Mouse (Mus musculus) liver, postnatal 0 days (tissue): Measurements from ENCODE around the gene Scml4. TPM values are rescaled to one million over a fixed set of nuclear protein-coding genes. Genes with fewer than 3 reads are reported as not detected.

Experiments used
- ATAC-seq: fragments of 200-750 bp; cut with Nextera tagmentation; 2 replicates; pipeline ENCODE4 v1.8.0; 2017; ENCODE audit warnings: mild to moderate bottlenecking, moderate library complexity
- DNase-seq: peaks from one replicate; pipeline ENCODE4 v3.0.0-alpha.2; 2016
- H3K27ac ChIP-seq: fragments of 300-500 bp; sonication (generic); 2 replicates; pipeline ENCODE4 v1.5.1; 2014; ENCODE audit warnings: antibody characterized with exemption, moderate library complexity, mild to moderate bottlenecking, low read depth
- H3K27me3 ChIP-seq: fragments of 300-500 bp; sonication (generic); 2 replicates; pipeline ENCODE4 v1.6.1; 2014; ENCODE audit warnings: low read length, control low read depth, mixed read lengths; ENCODE audit not compliant: insufficient read depth
- H3K36me3 ChIP-seq: fragments of 300-500 bp; sonication (generic); replicated peaks from 2 replicates; pipeline ENCODE4 v1.6.1; 2014; ENCODE audit warnings: mild to moderate bottlenecking, control low read depth, low read length, moderate library complexity, mixed read lengths; ENCODE audit not compliant: insufficient read depth
- H3K4me1 ChIP-seq: fragments of 300-500 bp; sonication (generic); 2 replicates; pipeline ENCODE4 v1.6.1; 2014; ENCODE audit warnings: antibody characterized with exemption, mild to moderate bottlenecking, control low read depth; ENCODE audit not compliant: insufficient read depth
- H3K4me2 ChIP-seq: fragments of 300-500 bp; sonication (generic); 2 replicates; pipeline ENCODE4 v1.6.1; 2014; ENCODE audit warnings: low read depth, mild to moderate bottlenecking, low read length, moderate library complexity, mixed read lengths
- H3K4me3 ChIP-seq: fragments of 300-500 bp; sonication (generic); 2 replicates; pipeline ENCODE4 v1.5.1; 2014; ENCODE audit warnings: low read depth, low read length
- H3K9ac ChIP-seq: fragments of 300-500 bp; sonication (generic); replicated peaks from 2 replicates; pipeline ENCODE4 v1.6.1; 2014; ENCODE audit warnings: mild to moderate bottlenecking, moderate library complexity
- H3K9me3 ChIP-seq: fragments of 300-500 bp; sonication (generic); 2 replicates; pipeline ENCODE4 v1.6.1; 2016; ENCODE audit warnings: mild to moderate bottlenecking, control low read depth, low read length, mixed read lengths
- CTCF ChIP-seq: sonication (generic); IDR thresholded peaks from 2 replicates; pipeline ENCODE4 v1.5.1; 2016; ENCODE audit warnings: antibody characterized with exemption, low read depth
- EP300 ChIP-seq: IDR thresholded peaks from 2 replicates; pipeline ENCODE4 v1.6.1; 2016; ENCODE audit warnings: antibody characterized with exemption, low read depth, mild to moderate bottlenecking
- WGBS: fragments of 180-500 bp; shearing (Covaris S2); extraction: QIAGEN DNeasy Blood & Tissue Kit; methylation state at CpG from one replicate; pipeline ENCODE4 v1.1.7; 2014; ENCODE audit not compliant: insufficient replicate concordance; 5-methylcytosine and 5-hydroxymethylcytosine counted together
- polyA plus RNA-seq: library from polyadenylated mRNA; unstranded; fragments of >200 nt; fragmentation: Nextera tagmentation; extraction: Ambion mirVana; gene quantifications from 2 replicates; pipeline ENCODE4 v1.2.1, GENCODE M21; 2015

Gene Scml4
- polyA plus RNA-seq, 1 experiment from 2014 or later, result 0.43 TPM

- 62% methylated on average over 3 of the region's 3 CpGs for WGBS
- Histone ChIP-seq H3K9me3 (no peaks in the 10 kb centered on the region), H3K27me3 (peaks cover under 1% of the 10 kb centered on the region; the same call in 1 of the 2 replicates), H3K4me3 (no peak overlapping the region), H3K4me1 (no peaks in the 10 kb centered on the region), H3K27ac (no peak overlapping the region), H3K9ac (no peak overlapping the region), H3K4me2 (no peak overlapping the region), H3K36me3 (no peaks in the 10 kb centered on the region)
- no peak for TF ChIP-seq CTCF
- TF ChIP-seq EP300, result no peak
- DNase-seq, result no peak
- ATAC-seq, result no peak
Observed at GRCm38 (mm10) chr10:42978346-42978745, 118.2 kb downstream of the Scml4 start.

- H3K9me3 ChIP-seq, result no peaks in the 10 kb centered on the region
- H3K4me2 ChIP-seq, result no peak overlapping the region
- H3K36me3 ChIP-seq, result no peaks in the 10 kb centered on the region
- no peak overlapping the region for H3K4me3 ChIP-seq
- no peaks in the 10 kb centered on the region for H3K27me3 ChIP-seq
- H3K27ac ChIP-seq, result no peak overlapping the region
- ATAC-seq (no peak), DNase-seq (no peak)
- no peak overlapping the region for H3K9ac ChIP-seq
- no peaks in the 10 kb centered on the region for H3K4me1 ChIP-seq
- no peak for TF ChIP-seq CTCF
- no peak for TF ChIP-seq EP300
- whole genome bisulfite sequencing, result 66% methylated on average over 7 of the region's 7 CpGs
Observed at GRCm38 (mm10) chr10:42980999-42981757, 121.0 kb downstream of the Scml4 start.

- WGBS, result 59% methylated on average over 4 of the region's 4 CpGs
- Histone ChIP-seq H3K4me3 (no peak overlapping the region), H3K9ac (no peak overlapping the region), H3K4me2 (no peak overlapping the region), H3K27me3 (no peaks in the 10 kb centered on the region), H3K27ac (no peak overlapping the region), H3K36me3 (no peaks in the 10 kb centered on the region), H3K9me3 (no peaks in the 10 kb centered on the region), H3K4me1 (no peaks in the 10 kb centered on the region)
- no peak for ATAC-seq
- no peak for TF ChIP-seq CTCF
- no peak for TF ChIP-seq EP300
- no peak for DNase-seq
Observed at GRCm38 (mm10) chr10:42984886-42985285, 124.7 kb downstream of the Scml4 start.

- ATAC-seq, result no peak
- H3K9ac ChIP-seq, result no peak overlapping the region
- no peaks in the 10 kb centered on the region for H3K4me1 ChIP-seq
- no peak overlapping the region for H3K4me2 ChIP-seq
- H3K27ac ChIP-seq, result no peak overlapping the region
- 28% methylated on average over 6 of the region's 6 CpGs for WGBS
- no peak overlapping the region for H3K4me3 ChIP-seq
- no peaks in the 10 kb centered on the region for H3K36me3 ChIP-seq
- no peak for TF ChIP-seq EP300
- TF ChIP-seq CTCF, result peak; percentile 72
- no peaks in the 10 kb centered on the region for H3K9me3 ChIP-seq
- peak; percentile 41 for DNase-seq
- H3K27me3 ChIP-seq, result no peaks in the 10 kb centered on the region
Observed at GRCm38 (mm10) chr10:42987594-42988052, 127.5 kb downstream of the Scml4 start.

GRCm38 (mm10) chr10:42988627-42989026, 128.5 kb downstream of the Scml4 start:
- Histone ChIP-seq H3K27ac (no peak overlapping the region), H3K27me3 (no peaks in the 10 kb centered on the region), H3K9me3 (no peaks in the 10 kb centered on the region), H3K4me3 (no peak overlapping the region), H3K36me3 (no peaks in the 10 kb centered on the region), H3K9ac (no peak overlapping the region), H3K4me1 (no peaks in the 10 kb centered on the region), H3K4me2 (no peak overlapping the region)
- ATAC-seq, result no peak
- 61% methylated on average over 15 of the region's 15 CpGs for WGBS
- TF ChIP-seq EP300, result no peak
- TF ChIP-seq CTCF, result no peak
- no peak for DNase-seq

- no peak overlapping the region for H3K4me3 ChIP-seq
- H3K9me3 ChIP-seq, result no peaks in the 10 kb centered on the region
- ATAC-seq (no peak), DNase-seq (peak; percentile 83)
- TF ChIP-seq EP300, result no peak
- TF ChIP-seq CTCF, result peak; percentile 93
- H3K4me1 ChIP-seq, result no peaks in the 10 kb centered on the region
- H3K9ac ChIP-seq, result no peak overlapping the region
- H3K27me3 ChIP-seq, result 0 out of 2 replicates have a peak, but pooled peaks cover 3% of the 10 kb centered on the region
- H3K36me3 ChIP-seq, result no peaks in the 10 kb centered on the region
- H3K4me2 ChIP-seq, result no peak overlapping the region
- WGBS, result 31% methylated on average over 6 of the region's 6 CpGs
- H3K27ac ChIP-seq, result no peak overlapping the region
Observed at GRCm38 (mm10) chr10:42989910-42990309, 129.7 kb downstream of the Scml4 start.
